Mouse (Mus musculus): Measurements from ENCODE around the gene Kremen1.

GRCm38 (mm10) chr11:5269846-5270461 is 8.6 kb upstream of the Kremen1 start:
- TF ChIP-seq CTCF (conservative IDR thresholded peaks at IDR 0.05 in 1 of 2, IDR thresholded peaks at IDR 0.05 in 1 of 2; ENCODE audit: low read depth in 2 of 2, low read length in 2 of 2), result no peak
- TF ChIP-seq ZNF384 (IDR thresholded peaks at IDR 0.05; ENCODE audit: low read depth, low read length), result no peak
- no peak for TF ChIP-seq CHD2 (IDR thresholded peaks at IDR 0.05; ENCODE audit: low read length)
- TF ChIP-seq EP300 (IDR thresholded peaks at IDR 0.05; ENCODE audit: low read length), result no peak
- no peak for TF ChIP-seq POLR2A (IDR thresholded peaks at IDR 0.05; ENCODE audit: low read depth, low read length)
- no peak for TF ChIP-seq POLR2AphosphoS2 (IDR thresholded peaks at IDR 0.05; ENCODE audit: low read depth, low read length)

Data from CH12.LX (cell line).